Mouse (Mus musculus) heart, embryonic 10.5 days (tissue): Measurements from ENCODE around the gene Cdc14a. TPM values are rescaled to one million over a fixed set of nuclear protein-coding genes. Genes with fewer than 3 reads are reported as not detected.

Experiments used
- DNase-seq: peaks from one replicate; pipeline ENCODE4 v3.0.0-alpha.2; 2017; ENCODE audit warnings: low spot score
- H3K27ac ChIP-seq: fragments of 300-500 bp; sonication (generic); 2 replicates; pipeline ENCODE4 v1.5.1; 2016; ENCODE audit warnings: mild to moderate bottlenecking
- H3K27me3 ChIP-seq: fragments of 300-500 bp; sonication (generic); 2 replicates; pipeline ENCODE4 v1.6.1; 2016; ENCODE audit warnings: mild to moderate bottlenecking; ENCODE audit not compliant: poor library complexity, insufficient read depth, severe bottlenecking
- H3K36me3 ChIP-seq: fragments of 300-500 bp; sonication (generic); 2 replicates; pipeline ENCODE4 v1.6.1; 2016; ENCODE audit warnings: mild to moderate bottlenecking, moderate library complexity
- H3K4me1 ChIP-seq: fragments of 300-500 bp; sonication (generic); 2 replicates; pipeline ENCODE4 v1.6.1; 2016; ENCODE audit warnings: mild to moderate bottlenecking
- H3K4me3 ChIP-seq: fragments of 300-500 bp; sonication (generic); 2 replicates; pipeline ENCODE4 v1.5.1; 2016; ENCODE audit warnings: mild to moderate bottlenecking, moderate library complexity
- H3K9me3 ChIP-seq: fragments of 300-500 bp; sonication (generic); 2 replicates; pipeline ENCODE4 v1.6.1; 2016; ENCODE audit warnings: mild to moderate bottlenecking, moderate library complexity
- WGBS: fragments of 180-500 bp; shearing (Covaris S2); methylation state at CpG from one replicate; pipeline ENCODE4 v1.1.7; 2016; 5-methylcytosine and 5-hydroxymethylcytosine counted together
- polyA plus RNA-seq: library from polyadenylated mRNA; unstranded; fragments of >200 nt; fragmentation: Nextera tagmentation; extraction: Ambion mirVana; gene quantifications from 2 replicates; pipeline ENCODE4 v1.2.1, GENCODE M21; 2016

The Cdc14a gene
- polyA plus RNA-seq, 1 experiment from 2014 or later = 8.6 TPM

DNA sequence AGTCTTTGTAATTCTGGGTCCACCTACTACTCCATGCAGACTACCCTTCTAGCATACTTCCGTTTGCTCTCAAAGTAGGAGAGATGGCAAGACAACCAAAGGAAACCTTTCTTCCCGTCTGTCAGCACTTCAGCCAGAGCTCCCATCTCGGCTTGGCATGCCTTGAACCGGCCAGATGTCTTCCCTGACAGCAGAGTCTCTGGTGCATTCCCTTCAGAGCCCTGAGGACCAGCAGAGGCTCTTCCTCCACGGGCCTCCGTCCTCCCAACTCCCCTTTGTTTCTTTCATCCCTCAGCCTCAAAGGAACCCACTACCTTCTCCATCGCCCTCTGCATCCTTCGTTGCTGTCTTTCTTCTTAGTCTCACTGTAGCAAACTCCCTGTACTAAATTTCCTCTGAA is 93.9 kb downstream of the Cdc14a start:
- Histone ChIP-seq H3K27me3 (no peaks in the 10 kb centered on the region), H3K36me3 (peaks cover 4% of the 10 kb centered on the region; the same call in 1 of the 2 replicates), H3K9me3 (no peaks in the 10 kb centered on the region), H3K4me1 (0 out of 2 replicates have a peak, but pooled peaks cover 6% of the 10 kb centered on the region), H3K27ac (no peak overlapping the region), H3K4me3 (no peak overlapping the region)
- WGBS = 66% methylated on average over 8 of the region's 8 CpGs
- no peak for DNase-seq

DNA sequence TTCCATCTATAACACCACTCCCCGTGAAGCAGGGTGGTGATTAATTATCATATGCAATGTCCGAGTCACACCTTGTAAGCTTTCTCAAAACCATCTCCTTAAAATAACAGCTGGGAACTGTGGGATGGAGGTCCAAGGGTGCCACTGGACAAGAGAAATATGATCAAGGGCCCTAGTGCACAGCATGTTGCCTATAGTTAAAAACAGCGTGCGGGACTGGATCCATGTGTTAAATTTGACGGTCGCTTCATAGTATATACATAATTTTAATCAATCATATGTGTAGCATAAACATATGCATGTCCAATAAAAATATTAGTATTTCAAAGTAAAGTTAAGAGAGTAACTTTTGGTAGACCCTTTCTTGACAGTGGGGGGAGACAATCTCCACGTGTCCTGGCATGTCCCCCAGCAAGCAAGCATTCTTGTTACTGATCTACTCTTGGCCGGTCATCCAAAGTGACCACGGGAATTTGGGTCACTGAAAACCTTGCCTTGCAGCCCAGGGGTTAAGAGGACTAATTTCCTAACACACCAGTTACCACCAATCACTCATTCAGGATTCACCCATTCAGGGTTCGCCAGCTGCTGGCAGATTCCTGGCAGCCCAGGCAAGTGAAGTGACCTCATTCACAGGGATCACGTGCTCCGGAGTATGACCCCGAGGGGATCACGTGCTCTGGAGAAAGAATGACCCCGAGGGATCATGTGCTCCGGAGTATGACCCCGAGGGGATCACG is 94.6 kb downstream of the Cdc14a start:
- H3K36me3 ChIP-seq = peaks cover 4% of the 10 kb centered on the region; the same call in 1 of the 2 replicates
- no peaks in the 10 kb centered on the region for H3K9me3 ChIP-seq
- no peaks in the 10 kb centered on the region for H3K27me3 ChIP-seq
- H3K27ac ChIP-seq = no peak overlapping the region
- 0 out of 2 replicates have a peak, but pooled peaks cover 6% of the 10 kb centered on the region for H3K4me1 ChIP-seq
- DNase-seq = no peak
- H3K4me3 ChIP-seq = no peak overlapping the region
- WGBS = 87% methylated on average over 18 of the region's 18 CpGs

DNA sequence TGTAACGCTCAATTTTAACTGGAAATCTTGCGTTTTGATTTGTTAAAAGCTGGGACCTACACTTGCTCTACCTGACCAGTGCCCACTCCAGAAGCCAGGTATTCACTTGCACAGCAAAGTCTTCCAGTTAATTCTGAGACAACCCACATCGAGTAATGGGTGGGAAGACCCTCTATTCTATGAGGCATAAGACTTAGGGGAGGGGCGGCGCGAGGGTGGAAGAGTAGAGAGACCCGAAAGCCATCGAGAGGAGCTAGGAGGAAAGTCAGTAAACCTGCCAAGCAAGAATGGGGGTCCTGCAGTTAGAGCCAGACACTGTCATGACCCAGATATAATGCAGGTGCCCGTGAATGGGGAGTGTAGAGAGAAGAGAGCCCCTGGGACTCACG is 96.2 kb downstream of the Cdc14a start:
- Histone ChIP-seq H3K27me3 (no peaks in the 10 kb centered on the region), H3K36me3 (peaks cover 4% of the 10 kb centered on the region; the same call in 1 of the 2 replicates), H3K4me3 (no peak overlapping the region), H3K27ac (no peak overlapping the region), H3K4me1 (0 out of 2 replicates have a peak, but pooled peaks cover 6% of the 10 kb centered on the region), H3K9me3 (no peaks in the 10 kb centered on the region)
- 52% methylated on average over 10 of the region's 10 CpGs for WGBS
- peak; percentile 72 for DNase-seq

DNA sequence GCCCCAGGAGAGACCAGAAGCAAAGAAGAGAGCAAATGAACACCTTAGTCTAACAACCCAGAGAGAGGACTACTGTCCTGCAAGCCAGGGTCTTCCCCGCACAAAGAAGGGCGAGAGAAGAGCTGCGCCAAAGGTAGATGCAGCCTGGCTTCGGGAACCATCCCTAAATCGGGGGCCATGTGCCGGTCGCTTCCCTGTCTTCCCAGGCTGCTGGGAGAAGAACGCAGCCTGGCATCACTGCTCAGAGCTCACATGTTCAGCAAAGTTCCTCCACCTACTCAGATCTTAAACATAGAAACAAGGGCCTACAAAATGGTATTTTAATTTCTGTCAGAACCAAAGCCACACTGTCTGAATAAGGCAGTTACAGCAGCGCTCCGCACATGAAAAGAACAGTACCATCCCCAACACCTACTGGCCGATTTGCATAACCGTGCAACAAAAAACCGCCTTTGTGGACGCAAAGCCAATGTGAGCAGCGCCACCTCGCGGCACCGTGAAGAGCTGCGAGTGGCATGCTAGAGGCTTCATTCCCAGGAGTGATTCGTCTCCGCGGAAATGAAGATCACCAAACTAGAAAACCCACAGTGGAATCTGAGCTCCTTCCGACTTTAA is 96.7 kb downstream of the Cdc14a start:
- H3K4me1 ChIP-seq = 0 out of 2 replicates have a peak, but pooled peaks cover 6% of the 10 kb centered on the region
- H3K9me3 ChIP-seq = no peaks in the 10 kb centered on the region
- peak; percentile 90 for DNase-seq
- H3K4me3 ChIP-seq = peak overlapping the region; percentile 48
- H3K27ac ChIP-seq = peak overlapping the region; percentile 60; the same call in 1 of the 2 replicates
- no peaks in the 10 kb centered on the region for H3K27me3 ChIP-seq
- peaks cover 4% of the 10 kb centered on the region; the same call in 1 of the 2 replicates for H3K36me3 ChIP-seq
- WGBS = 7% methylated on average over 23 of the region's 23 CpGs

DNA sequence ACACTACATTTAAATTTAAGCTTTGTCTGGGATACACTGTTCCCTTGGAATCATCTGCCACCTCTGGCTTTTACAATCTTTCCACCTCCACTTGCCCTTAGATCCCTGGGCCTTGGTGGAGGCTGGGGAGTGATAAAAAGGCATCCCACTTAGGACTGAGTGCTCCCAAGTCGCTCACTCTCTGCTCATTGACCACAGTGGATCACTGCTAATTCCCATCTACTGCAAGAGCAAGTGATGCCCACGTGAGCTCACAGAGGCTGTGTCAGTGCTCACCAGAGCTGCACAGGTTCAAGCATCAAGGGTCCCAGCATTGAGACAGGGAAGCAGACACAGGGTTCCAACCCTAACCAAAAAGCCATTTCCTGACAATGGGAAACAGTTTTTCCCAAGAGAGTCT is 98.3 kb downstream of the Cdc14a start:
- Histone ChIP-seq H3K36me3 (peaks cover 4% of the 10 kb centered on the region; the same call in 1 of the 2 replicates), H3K4me1 (0 out of 2 replicates have a peak, but pooled peaks cover 6% of the 10 kb centered on the region), H3K4me3 (no peak overlapping the region), H3K27me3 (no peaks in the 10 kb centered on the region), H3K9me3 (no peaks in the 10 kb centered on the region), H3K27ac (no peak overlapping the region)
- DNase-seq = peak; percentile 70
- 72% methylated on average over 2 of the region's 2 CpGs for WGBS

DNA sequence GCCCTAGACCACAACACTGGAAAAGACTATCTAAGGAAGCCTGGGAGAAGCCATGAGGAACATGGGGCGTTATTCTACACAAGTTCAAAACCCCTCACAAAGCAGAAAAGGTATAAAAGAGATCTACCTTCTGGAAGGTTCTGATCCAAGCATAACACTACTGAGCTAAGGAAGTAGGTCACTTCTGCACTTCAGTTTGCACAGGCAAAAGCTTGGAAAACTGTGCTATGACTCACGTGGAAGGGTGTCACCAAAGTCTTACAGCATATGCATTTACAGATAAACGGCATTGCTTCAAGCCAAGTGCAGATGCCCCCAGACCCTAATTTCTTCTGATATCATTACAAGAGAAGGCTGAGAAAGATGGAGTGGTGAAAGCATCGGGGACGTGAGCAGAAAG is 104.1 kb downstream of the Cdc14a start:
- H3K4me1 ChIP-seq = no peaks in the 10 kb centered on the region
- H3K4me3 ChIP-seq = no peak overlapping the region
- DNase-seq = no peak
- 85% methylated on average over 5 of the region's 5 CpGs for WGBS
- no peaks in the 10 kb centered on the region for H3K9me3 ChIP-seq
- 0 out of 2 replicates have a peak, but pooled peaks cover 8% of the 10 kb centered on the region for H3K36me3 ChIP-seq
- H3K27me3 ChIP-seq = no peaks in the 10 kb centered on the region
- no peak overlapping the region for H3K27ac ChIP-seq

DNA sequence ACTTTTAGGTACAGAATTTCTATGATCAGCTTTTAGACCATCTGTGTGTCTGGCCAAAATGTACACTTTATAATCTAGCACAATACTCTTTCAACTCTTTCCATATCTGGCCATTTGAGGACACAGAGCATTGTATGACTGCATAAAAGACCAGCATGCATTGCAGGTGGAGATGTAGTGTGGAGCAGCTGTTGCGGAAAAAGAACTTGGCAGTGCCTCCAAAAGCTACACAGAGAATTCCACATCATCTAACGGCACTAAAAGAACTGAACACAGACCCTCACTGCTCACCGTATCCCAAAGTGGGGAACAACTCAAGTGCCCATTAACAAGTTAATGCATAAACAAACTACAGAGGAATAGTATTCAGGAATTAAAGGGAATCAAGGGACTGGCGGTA is 112.0 kb downstream of the Cdc14a start:
- Histone ChIP-seq H3K4me1 (peaks cover 18% of the 10 kb centered on the region; the same call in 1 of the 2 replicates), H3K27me3 (no peaks in the 10 kb centered on the region), H3K4me3 (no peak overlapping the region), H3K36me3 (peaks cover 11% of the 10 kb centered on the region), H3K9me3 (no peaks in the 10 kb centered on the region), H3K27ac (no peak overlapping the region)
- 91% methylated on average over 4 of the region's 4 CpGs for WGBS
- DNase-seq = no peak

DNA sequence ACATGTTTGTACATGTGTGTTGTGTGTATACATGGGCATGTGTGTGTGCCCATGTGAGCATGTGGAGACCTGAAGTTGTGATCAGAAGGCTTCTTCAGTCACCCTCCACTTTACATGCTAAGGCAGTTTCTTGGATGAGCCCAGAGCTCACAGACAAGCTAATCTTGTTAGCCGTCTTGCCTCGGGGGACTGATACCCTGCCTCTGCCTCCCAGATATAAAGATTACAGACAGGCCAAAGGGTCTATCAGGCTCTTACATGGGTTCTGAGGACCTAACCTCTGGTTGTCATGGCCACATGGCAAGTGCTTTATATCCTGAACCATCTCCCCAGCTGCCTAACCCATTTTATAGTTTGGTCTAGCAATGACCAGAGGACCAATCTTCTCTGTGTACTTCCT is 112.7 kb downstream of the Cdc14a start:
- 76% methylated on average over 2 of the region's 2 CpGs for WGBS

DNA sequence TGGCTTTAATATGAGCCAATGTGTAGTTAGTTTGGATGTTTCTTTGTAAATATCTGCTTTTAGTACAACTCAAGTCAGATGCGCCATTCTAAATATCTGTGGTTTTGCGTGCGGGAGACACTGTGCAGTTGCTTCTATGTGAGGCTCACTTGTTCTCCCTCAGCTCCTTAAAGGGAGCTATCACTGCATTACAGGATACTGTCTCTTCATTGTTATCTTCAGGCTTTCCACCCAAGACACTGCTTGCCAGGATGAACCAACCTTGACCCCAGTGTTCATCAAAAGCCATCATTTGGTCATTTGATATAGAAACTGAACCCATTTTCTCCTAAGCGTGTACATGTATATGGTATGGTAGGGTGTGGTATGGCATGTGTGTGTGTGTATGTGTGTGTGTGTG is 113.2 kb downstream of the Cdc14a start:
- no peaks in the 10 kb centered on the region for H3K27me3 ChIP-seq
- H3K4me3 ChIP-seq = no peak overlapping the region
- no peaks in the 10 kb centered on the region for H3K9me3 ChIP-seq
- peaks cover 11% of the 10 kb centered on the region for H3K36me3 ChIP-seq
- peaks cover 18% of the 10 kb centered on the region; the same call in 1 of the 2 replicates for H3K4me1 ChIP-seq
- 91% methylated on average over 4 of the region's 4 CpGs for WGBS
- DNase-seq = no peak
- H3K27ac ChIP-seq = no peak overlapping the region

More for the DNA sequence above, 112.7 kb downstream of the Cdc14a start:
- H3K36me3 ChIP-seq = peaks cover 11% of the 10 kb centered on the region
- H3K4me3 ChIP-seq = no peak overlapping the region
- H3K27ac ChIP-seq = no peak overlapping the region
- no peaks in the 10 kb centered on the region for H3K9me3 ChIP-seq
- no peak for DNase-seq
- H3K27me3 ChIP-seq = no peaks in the 10 kb centered on the region
- peaks cover 18% of the 10 kb centered on the region; the same call in 1 of the 2 replicates for H3K4me1 ChIP-seq

DNA sequence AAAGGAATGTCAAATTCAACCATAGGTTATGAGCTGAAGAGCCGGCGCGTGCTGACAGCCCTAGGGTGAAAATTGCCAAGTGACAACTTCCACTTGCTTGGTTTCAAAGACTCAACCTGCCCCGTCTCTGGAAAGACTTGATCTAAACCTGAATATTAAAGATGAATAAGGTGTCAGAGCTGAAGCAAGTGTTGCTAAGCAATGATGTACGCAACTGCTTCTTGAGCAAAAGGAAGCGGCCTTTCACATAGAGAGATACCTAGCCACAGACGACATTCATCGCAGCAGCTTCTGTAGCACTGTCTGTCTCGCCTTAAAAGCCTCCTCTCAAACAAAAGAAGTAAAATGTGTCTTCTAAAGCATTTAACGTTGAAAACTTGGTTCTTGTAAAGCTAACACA is 113.8 kb downstream of the Cdc14a start:
- H3K27ac ChIP-seq = no peak overlapping the region
- H3K36me3 ChIP-seq = peaks cover 11% of the 10 kb centered on the region
- no peak overlapping the region for H3K4me3 ChIP-seq
- H3K27me3 ChIP-seq = no peaks in the 10 kb centered on the region
- no peaks in the 10 kb centered on the region for H3K9me3 ChIP-seq
- no peak for DNase-seq
- 87% methylated on average over 10 of the region's 10 CpGs for WGBS
- H3K4me1 ChIP-seq = peaks cover 18% of the 10 kb centered on the region; the same call in 1 of the 2 replicates

DNA sequence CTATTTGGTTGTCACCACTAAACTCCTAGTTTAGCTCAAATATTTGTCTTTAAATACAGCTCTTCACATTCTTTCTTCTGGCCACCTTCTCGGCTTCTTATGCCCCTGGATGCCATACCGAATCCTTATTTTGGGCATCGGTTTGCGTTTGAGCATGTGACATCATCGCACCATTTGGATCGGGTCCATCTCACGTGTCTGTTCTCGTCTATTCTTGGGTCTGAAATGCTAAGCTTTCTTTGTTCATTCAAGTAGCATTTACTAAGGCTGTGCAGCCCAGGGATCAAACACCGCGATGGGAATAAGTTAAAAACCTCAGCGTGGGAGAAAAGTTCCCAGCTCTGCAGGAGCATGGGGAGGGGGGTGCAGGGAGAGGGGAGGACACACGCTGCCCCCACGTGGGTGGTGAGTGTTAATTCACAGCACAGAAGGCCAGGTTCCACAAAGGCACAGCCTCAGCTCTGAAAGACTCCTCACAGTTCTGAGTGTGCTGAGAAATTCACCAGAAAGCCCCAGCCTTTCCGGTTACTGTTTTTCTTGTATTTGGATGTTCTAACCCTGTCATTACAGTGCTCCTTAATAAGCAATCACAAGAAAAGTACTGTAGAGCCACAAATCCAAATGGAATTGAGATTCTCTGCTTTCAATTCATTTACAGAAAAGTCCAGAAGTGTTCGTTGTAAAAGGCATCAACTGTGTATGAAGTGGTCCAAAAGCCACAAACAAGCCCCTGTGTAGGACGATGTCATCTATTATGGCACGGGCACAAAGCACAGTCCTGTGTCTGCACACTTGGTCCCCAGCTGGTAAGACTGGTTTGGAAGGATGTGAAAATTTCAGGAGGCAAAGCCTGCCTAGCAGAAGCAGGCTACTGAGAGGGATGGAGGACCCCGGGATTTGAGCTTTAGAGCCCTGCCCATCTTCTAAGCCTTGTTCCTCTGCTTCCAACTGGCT is 118.8 kb downstream of the Cdc14a start:
- Histone ChIP-seq H3K27me3 (no peaks in the 10 kb centered on the region), H3K27ac (no peak overlapping the region), H3K9me3 (no peaks in the 10 kb centered on the region), H3K4me3 (no peak overlapping the region), H3K36me3 (peaks cover 14% of the 10 kb centered on the region; the same call in 1 of the 2 replicates), H3K4me1 (peaks cover 16% of the 10 kb centered on the region; the same call in 1 of the 2 replicates)
- no peak for DNase-seq
- 85% methylated on average over 18 of the region's 18 CpGs for WGBS

DNA sequence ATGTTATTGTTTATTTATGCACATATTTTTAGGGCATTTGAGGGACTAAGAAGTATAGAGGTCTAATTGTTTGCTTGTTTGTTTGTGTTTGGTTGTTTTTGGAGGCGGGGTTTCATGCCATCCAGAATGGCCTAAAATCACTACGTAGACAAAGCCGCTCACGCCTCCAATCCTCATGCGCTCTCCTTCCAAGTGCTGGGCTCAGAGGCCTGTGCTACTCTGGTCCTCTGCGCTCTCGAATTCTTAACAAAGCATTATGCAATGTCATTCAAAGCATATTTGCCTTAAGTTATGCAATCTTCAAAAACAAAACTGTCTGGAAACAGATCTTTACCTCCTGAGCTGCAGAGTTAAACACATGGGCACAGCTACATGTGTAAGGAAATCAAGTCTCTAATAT is 121.3 kb downstream of the Cdc14a start:
- peaks cover 21% of the 10 kb centered on the region; the same call in 1 of the 2 replicates for H3K36me3 ChIP-seq
- WGBS = 93% methylated on average over 7 of the region's 7 CpGs
- no peaks in the 10 kb centered on the region for H3K9me3 ChIP-seq
- H3K27ac ChIP-seq = no peak overlapping the region
- no peaks in the 10 kb centered on the region for H3K27me3 ChIP-seq
- H3K4me3 ChIP-seq = no peak overlapping the region
- peaks cover 6% of the 10 kb centered on the region; the same call in 1 of the 2 replicates for H3K4me1 ChIP-seq
- DNase-seq = no peak
